Mouse (Mus musculus) ES-Bruce4 (cell line): Measurements from ENCODE around the gene Sc5d.

Experiments
- EP300 ChIP-seq: IDR thresholded peaks from 2 replicates; pipeline ENCODE4 v1.6.1; 2011; ENCODE audit warnings: low read depth, low read length; ENCODE audit not compliant: insufficient read depth
- POLR2A ChIP-seq: IDR thresholded peaks from one replicate; pipeline ENCODE4 v1.8.1; 2011; ENCODE audit warnings: low read length; ENCODE audit not compliant: insufficient read depth

DNA sequence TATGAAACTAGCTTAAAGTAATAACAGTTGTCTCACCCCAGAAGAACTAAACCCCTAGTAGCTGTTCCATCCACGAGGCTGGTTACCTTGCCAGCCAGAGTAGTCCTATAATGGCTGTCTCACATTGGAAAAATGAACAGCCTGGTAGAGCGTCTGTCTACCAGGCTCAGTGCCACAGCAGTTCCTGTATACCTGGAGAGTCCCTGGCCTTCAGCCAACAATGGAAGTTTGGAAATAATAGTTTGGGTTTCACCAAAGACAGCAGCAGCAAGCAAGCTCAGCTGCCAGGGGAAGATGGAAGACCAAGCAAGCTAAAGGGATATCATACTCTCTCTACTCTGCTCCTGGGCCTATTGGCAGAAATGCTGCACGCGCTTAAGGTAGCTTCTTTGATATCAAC lies 1.3 kb upstream of the Sc5d start:
- no peak for TF ChIP-seq EP300
- no peak for TF ChIP-seq POLR2A
